Mouse (Mus musculus): ENCODE measurements around the gene Sorbs1.

DNA sequence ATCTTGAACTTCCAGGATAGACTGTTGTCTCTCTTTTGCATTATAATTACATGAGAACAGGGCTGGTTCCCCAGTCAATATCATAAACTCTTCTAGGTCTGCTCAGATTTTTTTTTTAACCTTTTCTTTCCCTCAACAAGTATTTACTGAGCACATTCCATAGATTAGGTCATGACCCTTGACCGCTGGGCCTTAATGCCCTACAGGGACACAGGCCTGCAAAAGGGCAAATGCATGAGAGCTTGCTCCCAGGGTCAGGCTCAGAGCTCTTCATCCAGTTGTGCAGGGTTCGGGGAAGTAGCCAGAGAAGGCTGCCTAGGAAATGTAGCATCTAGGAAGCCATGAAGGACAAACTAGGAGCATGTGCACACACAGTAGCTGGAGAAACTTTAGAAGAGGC, 206.9 kb downstream of the Sorbs1 start:
- no peak for TF ChIP-seq CTCF (IDR thresholded peaks at IDR 0.05; ENCODE audit: low read depth, low read length)
- no peak for TF ChIP-seq POLR2A (IDR thresholded peaks at IDR 0.05; ENCODE audit: borderline replicate concordance, low read depth, low read length)

Data from bone marrow macrophage, adult 2 months (primary cell).